Mouse (Mus musculus) thymus, adult 2 months (tissue): ENCODE measurements around the gene Fasn.

Experiments
- CTCF ChIP-seq: fragments of 200-500 bp; IDR thresholded peaks from 2 replicates; pipeline ENCODE4 v1.5.1; 2012; ENCODE audit warnings: mild to moderate bottlenecking, control low read depth, low read length, moderate library complexity, borderline replicate concordance; ENCODE audit not compliant: control insufficient read depth, poor library complexity, insufficient read depth; ENCODE audit errors: extremely low read depth
- POLR2A ChIP-seq: fragments of 200-500 bp; IDR thresholded peaks from 2 replicates; pipeline ENCODE4 v1.6.1; 2012; ENCODE audit warnings: mild to moderate bottlenecking, low read length, control low read depth, moderate library complexity; ENCODE audit not compliant: control insufficient read depth, poor library complexity, insufficient read depth; ENCODE audit errors: extremely low read depth

DNA sequence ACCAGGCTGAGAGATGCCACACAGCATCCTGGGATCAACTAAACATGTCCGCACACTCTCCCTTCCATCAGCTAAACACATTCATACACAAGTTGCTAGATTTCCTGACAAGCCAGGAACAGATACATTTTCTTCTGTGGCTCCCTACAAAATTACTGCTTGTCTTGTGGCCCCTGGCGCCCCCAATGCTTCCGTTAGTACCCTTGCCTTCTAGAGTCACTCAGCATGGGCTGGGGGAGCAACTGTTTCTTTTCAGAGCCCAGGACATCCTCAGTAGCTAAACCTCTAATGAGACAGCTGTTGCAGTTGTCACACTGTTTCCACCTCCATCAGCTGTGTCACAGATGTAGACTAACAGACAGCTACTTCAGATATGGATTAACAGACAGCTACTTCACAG is 51.6 kb downstream of the Fasn start:
- no peak for TF ChIP-seq CTCF
- TF ChIP-seq POLR2A: no peak
